Mouse (Mus musculus): ENCODE data around the gene Ets1. TPM values are rescaled to one million over a fixed set of nuclear protein-coding genes. Genes with fewer than 3 reads are reported as not detected.

Ets1 gene
- 699 and 744 TPM in 2 replicates for total RNA-seq (2017)

GRCm38 (mm10) chr9:32635627-32636385 is at the start of gene Ets1:
Gene Ets1, plus strand, starts transcription at chr9:32636221.
- ATAC-seq (ENCODE audit: extremely low read depth, insufficient number of reproducible peaks, low FRiP score, poor library complexity, severe bottlenecking) = no peak

DNA sequence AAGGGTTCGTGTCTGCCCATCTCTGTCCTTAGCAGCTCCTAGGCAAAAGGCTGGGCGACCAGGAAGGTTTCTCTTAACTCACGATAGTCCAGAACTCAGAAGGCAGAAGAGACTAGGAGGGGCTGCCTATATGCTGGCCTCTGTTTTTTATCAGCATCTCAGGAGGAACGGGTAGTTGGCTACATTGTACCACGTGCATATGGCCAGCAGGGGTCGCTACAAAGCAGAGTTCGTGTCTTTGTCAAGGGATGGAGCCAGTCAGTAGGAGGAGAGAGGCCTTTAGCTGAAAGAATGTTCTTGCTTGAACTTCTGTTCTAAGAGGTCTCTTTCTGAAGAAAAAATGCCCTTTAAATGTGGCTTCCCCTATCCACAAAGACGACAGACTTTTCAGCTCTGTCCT is 46.1 kb upstream of the Ets1 start:
- peak; percentile 72 for ATAC-seq (ENCODE audit: extremely low read depth, insufficient number of reproducible peaks, low FRiP score, poor library complexity, severe bottlenecking)

- no peak for ATAC-seq (ENCODE audit: extremely low read depth, insufficient number of reproducible peaks, low FRiP score, poor library complexity, severe bottlenecking)
Observed at GRCm38 (mm10) chr9:32590571-32590970, 45.5 kb upstream of the Ets1 start.

GRCm38 (mm10) chr9:32591732-32592582 is 44.1 kb upstream of the Ets1 start:
- peak; percentile 79 for ATAC-seq (ENCODE audit: extremely low read depth, insufficient number of reproducible peaks, low FRiP score, poor library complexity, severe bottlenecking)

- ATAC-seq (ENCODE audit: extremely low read depth, insufficient number of reproducible peaks, low FRiP score, poor library complexity, severe bottlenecking) = no peak
Observed at GRCm38 (mm10) chr9:32592583-32592890, 43.5 kb upstream of the Ets1 start.

DNA sequence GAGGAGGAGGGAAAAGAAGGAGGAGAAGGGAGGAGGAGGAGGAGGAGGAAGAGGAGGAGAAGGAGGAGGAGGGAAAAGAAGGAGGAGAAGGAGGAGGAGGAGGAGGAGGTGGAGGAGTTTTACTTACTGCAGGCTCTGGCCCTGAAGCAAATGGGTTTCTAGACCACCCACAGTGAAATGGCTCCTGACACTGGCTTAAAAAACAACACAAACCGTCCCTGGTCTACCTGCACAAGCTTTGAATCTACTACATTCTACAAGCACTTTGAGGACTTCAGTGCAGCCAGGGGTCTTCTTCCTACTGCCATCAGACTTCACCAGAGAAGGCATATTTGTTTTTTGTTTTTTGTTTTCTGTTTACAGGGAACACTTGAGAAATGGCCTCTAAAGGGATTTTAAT is 42.2 kb upstream of the Ets1 start:
- no peak for ATAC-seq (ENCODE audit: extremely low read depth, insufficient number of reproducible peaks, low FRiP score, poor library complexity, severe bottlenecking)

- ATAC-seq (ENCODE audit: extremely low read depth, insufficient number of reproducible peaks, low FRiP score, poor library complexity, severe bottlenecking) = no peak
Observed at GRCm38 (mm10) chr9:32594346-32594745, 41.7 kb upstream of the Ets1 start.

- no peak for ATAC-seq (ENCODE audit: extremely low read depth, insufficient number of reproducible peaks, low FRiP score, poor library complexity, severe bottlenecking)
Observed at GRCm38 (mm10) chr9:32595076-32595820, 40.8 kb upstream of the Ets1 start.

- ATAC-seq (ENCODE audit: extremely low read depth, insufficient number of reproducible peaks, low FRiP score, poor library complexity, severe bottlenecking) = no peak
Observed at GRCm38 (mm10) chr9:32596366-32596765, 39.7 kb upstream of the Ets1 start.

- no peak for ATAC-seq (ENCODE audit: extremely low read depth, insufficient number of reproducible peaks, low FRiP score, poor library complexity, severe bottlenecking)
Observed at GRCm38 (mm10) chr9:32601953-32602352, 34.1 kb upstream of the Ets1 start.

DNA sequence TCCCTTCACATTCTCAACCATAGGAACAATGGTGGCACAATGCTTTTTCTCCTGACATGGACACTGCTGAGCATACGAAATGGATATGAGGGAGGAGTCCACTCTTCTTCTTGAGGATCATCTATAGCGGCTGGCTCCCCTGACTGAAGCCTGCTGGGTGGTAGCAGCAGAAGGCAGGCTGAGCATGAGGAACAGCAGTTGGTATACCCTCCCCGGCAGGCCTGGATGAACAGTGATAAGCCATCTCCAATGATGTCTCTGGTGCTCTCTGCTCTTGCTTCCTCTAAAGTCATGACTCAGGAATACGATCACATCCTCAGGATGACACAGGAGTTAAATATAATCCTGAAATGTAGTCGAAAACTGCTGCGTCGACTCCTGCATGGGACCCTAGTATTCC is 32.9 kb upstream of the Ets1 start:
- ATAC-seq (ENCODE audit: extremely low read depth, insufficient number of reproducible peaks, low FRiP score, poor library complexity, severe bottlenecking) = no peak

DNA sequence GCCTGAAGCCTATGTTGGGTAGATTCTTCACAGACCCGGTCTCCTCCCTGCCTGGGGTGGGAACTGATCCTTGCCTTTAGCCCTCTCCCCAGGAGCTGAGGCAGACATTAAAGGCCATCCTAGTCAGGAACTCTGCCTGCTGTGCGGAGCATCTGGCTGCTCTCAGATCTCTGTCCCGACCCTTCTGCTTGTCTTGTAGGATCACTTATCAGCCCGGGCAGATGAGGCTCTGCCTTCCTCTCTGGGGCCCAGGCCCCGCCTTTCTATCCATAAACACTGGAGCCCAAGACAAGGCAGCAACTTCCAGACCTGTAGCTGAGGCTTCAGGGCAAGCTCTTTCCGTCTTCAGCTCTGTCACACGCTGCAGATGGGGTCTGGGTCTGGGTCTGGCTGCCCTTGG is 28.8 kb upstream of the Ets1 start:
- no peak for ATAC-seq (ENCODE audit: extremely low read depth, insufficient number of reproducible peaks, low FRiP score, poor library complexity, severe bottlenecking)

GRCm38 (mm10) chr9:32608831-32609610 is 27.0 kb upstream of the Ets1 start:
- ATAC-seq (ENCODE audit: extremely low read depth, insufficient number of reproducible peaks, low FRiP score, poor library complexity, severe bottlenecking) = peak; percentile 33; the same call in 1 of the 2 replicates

- no peak for ATAC-seq (ENCODE audit: extremely low read depth, insufficient number of reproducible peaks, low FRiP score, poor library complexity, severe bottlenecking)
Observed at GRCm38 (mm10) chr9:32610218-32610617, 25.8 kb upstream of the Ets1 start.

- no peak for ATAC-seq (ENCODE audit: extremely low read depth, insufficient number of reproducible peaks, low FRiP score, poor library complexity, severe bottlenecking)
Observed at GRCm38 (mm10) chr9:32610631-32611030, 25.4 kb upstream of the Ets1 start.

DNA sequence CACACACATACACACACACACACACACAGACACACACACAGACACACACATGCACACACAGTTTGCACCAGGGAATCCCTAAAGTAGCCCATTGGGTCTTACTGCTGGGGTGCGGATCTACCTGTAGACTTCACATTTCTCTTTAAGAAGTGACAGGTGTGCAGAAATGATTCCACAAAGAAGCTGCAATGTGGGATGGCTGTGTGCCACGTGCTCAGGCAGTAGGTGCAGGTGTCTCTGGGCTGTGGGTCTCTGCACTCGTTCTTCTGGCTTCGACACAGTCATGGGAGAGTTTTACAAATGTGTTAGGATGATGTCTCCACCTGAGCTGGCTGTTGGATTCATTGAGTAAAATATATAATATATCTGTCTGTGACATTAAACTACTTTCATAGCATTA is 24.7 kb upstream of the Ets1 start:
- ATAC-seq (ENCODE audit: extremely low read depth, insufficient number of reproducible peaks, low FRiP score, poor library complexity, severe bottlenecking) = no peak

GRCm38 (mm10) chr9:32612426-32612825 is 23.6 kb upstream of the Ets1 start:
- ATAC-seq (ENCODE audit: extremely low read depth, insufficient number of reproducible peaks, low FRiP score, poor library complexity, severe bottlenecking) = no peak

GRCm38 (mm10) chr9:32612861-32613421 is 23.1 kb upstream of the Ets1 start:
- peak; percentile 52 for ATAC-seq (ENCODE audit: extremely low read depth, insufficient number of reproducible peaks, low FRiP score, poor library complexity, severe bottlenecking)

DNA sequence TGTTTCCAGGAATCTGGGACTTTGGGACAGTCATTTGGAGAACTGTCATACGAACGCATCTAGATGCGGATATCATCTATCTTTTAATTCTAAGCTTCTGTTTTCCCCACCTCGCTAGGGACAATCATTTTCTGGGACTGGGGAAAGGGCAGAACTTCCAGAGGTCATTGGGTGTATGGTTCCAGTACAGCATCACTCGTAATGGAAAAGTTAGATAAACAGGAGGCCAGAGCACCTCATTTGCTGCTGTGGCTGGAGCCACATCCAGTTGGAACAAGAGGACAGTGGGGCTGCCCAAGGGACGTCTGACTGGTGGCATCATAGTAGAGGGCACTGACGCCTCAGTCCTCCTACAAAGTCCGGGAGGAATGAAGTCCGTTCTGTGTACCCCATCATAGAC is 21.8 kb upstream of the Ets1 start:
- no peak for ATAC-seq (ENCODE audit: extremely low read depth, insufficient number of reproducible peaks, low FRiP score, poor library complexity, severe bottlenecking)
